Mouse (Mus musculus): ENCODE data around the gene Tomm34. TPM values are rescaled to one million over a fixed set of nuclear protein-coding genes. Genes with fewer than 3 reads are reported as not detected.

The Tomm34 gene
- polyA plus RNA-seq, 1 experiment from 2014 or later: 57.5 TPM

DNA sequence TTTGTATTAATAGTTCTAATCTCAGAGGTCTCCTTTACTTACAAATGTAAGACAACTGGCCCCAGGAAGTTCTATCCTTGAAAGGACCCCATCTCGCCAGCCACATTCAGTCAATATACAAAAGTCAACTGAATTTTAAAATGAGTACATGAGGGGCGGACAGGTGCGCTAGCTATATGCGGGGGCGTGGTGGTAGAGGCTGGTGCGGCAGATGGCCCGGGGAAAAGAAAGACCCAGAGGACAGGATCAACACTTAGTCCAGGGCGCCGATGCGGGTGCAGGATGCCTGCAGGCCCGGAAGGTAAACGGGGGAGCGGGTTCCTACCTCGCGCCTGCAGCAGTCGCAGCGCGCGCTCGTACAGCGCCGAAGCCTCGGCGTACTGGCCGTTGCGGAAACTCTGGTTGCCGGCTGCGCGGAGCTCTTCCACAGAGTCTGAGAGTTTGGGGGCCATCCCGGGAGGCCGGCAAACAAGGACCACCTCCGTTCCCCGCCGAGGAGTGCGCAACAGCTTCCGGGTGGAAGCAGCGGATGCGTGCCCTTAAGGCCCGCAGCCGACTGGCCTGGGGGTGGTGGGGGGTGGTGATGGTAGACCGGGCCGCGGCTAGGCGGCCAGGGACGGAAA is 716 bp downstream of the Tomm34 start, which contains the start of gene Stk4:
TSS of gene Stk4 (plus strand) at position 181 of the 623 bp plus-strand sequence.
- Histone ChIP-seq H3K4me2 (ENCODE audit: low read depth, low read length) (peak within 1 kb of the TSS; percentile 68), H3K4me1 (ENCODE audit: control insufficient read depth, insufficient read depth, low read length) (peaks cover 20% of the 10 kb centered on the region), H3K36me3 (ENCODE audit: control insufficient read depth, insufficient read depth, low read length) (no peaks in the 10 kb centered on the region), H3K27me3 (replicated peaks; ENCODE audit: control insufficient read depth, insufficient read depth, low read length) (no peaks in the 10 kb centered on the region), H3K9me3 (ENCODE audit: control insufficient read depth, low read length) (no peaks in the 10 kb centered on the region), H3K4me3 (ENCODE audit: low read length) (peak within 1 kb of the TSS; percentile 87), H3K9ac (ENCODE audit: low read depth, low read length) (peak within 1 kb of the TSS; percentile 84), H3K27ac (ENCODE audit: low read length) (peak within 1 kb of the TSS; percentile 80)
- WGBS: under 1% methylated on average over 45 of the region's 45 CpGs
- ATAC-seq: peak; percentile 6

DNA sequence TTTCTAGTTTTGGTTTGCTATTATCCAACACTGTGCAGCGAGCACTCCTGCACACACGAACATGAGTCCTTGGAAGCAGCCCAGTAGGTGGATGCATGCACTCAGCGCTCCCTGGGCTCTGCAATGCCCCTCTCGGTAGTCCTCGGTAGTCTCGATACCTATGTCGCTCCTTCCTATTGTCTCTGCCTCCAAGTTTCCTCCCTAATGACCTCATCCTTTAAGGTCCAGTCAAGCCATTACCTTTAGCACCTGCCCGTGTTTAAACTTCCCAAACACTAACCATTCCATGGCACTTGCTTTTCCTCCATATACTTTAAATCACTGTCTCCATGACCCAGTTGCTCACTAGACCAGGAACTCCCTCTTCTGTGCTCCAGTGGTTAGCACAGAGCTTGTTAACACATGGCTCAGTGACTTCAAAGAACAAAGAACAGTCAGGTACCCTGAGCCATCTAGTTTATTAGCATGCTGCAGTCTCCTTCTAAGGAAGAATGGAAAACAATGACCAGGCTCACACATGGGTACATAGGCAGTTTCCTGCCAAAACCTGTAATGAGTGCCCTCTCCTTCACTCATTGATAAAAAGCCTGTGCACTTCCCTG is 11.2 kb downstream of the Tomm34 start:
- no peaks in the 10 kb centered on the region for H3K4me1 ChIP-seq (ENCODE audit: control insufficient read depth, insufficient read depth, low read length)
- no peak overlapping the region for H3K4me3 ChIP-seq (ENCODE audit: low read length)
- peaks cover 35% of the 10 kb centered on the region for H3K36me3 ChIP-seq (ENCODE audit: control insufficient read depth, insufficient read depth, low read length)
- no peak overlapping the region for H3K4me2 ChIP-seq (ENCODE audit: low read depth, low read length)
- no peak for ATAC-seq
- H3K9ac ChIP-seq (ENCODE audit: low read depth, low read length): no peak overlapping the region
- H3K27ac ChIP-seq (ENCODE audit: low read length): no peak overlapping the region
- H3K9me3 ChIP-seq (ENCODE audit: control insufficient read depth, low read length): no peaks in the 10 kb centered on the region
- WGBS: 91% methylated on average over 8 of the region's 8 CpGs
- H3K27me3 ChIP-seq (replicated peaks; ENCODE audit: control insufficient read depth, insufficient read depth, low read length): no peaks in the 10 kb centered on the region

DNA sequence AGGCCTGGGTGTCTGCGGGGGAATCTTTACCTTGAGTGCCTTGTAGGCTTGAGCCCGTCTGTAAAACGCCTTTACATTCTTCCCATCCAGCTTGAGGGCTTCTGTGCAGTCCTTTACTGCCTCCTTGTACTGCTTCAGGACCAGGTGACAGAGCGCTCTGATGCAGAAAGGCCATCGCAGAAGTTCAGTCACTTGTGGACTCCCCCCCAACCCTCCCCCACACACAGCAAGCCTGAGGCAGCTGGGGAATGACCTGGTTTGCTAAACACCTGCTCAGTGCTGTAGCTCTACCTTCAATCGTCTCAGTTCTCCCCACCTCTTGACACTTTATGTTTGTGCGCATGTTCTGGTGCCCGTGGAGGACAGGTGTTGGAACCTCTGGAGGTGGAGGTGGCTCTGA is 16.3 kb downstream of the Tomm34 start:
- no peak overlapping the region for H3K4me3 ChIP-seq (ENCODE audit: low read length)
- H3K36me3 ChIP-seq (ENCODE audit: control insufficient read depth, insufficient read depth, low read length): peaks cover 21% of the 10 kb centered on the region
- H3K9me3 ChIP-seq (ENCODE audit: control insufficient read depth, low read length): no peaks in the 10 kb centered on the region
- H3K9ac ChIP-seq (ENCODE audit: low read depth, low read length): no peak overlapping the region
- H3K4me2 ChIP-seq (ENCODE audit: low read depth, low read length): no peak overlapping the region
- no peak for ATAC-seq
- no peak overlapping the region for H3K27ac ChIP-seq (ENCODE audit: low read length)
- H3K27me3 ChIP-seq (replicated peaks; ENCODE audit: control insufficient read depth, insufficient read depth, low read length): no peaks in the 10 kb centered on the region
- WGBS: 89% methylated on average over 8 of the region's 8 CpGs
- H3K4me1 ChIP-seq (ENCODE audit: control insufficient read depth, insufficient read depth, low read length): no peaks in the 10 kb centered on the region

DNA sequence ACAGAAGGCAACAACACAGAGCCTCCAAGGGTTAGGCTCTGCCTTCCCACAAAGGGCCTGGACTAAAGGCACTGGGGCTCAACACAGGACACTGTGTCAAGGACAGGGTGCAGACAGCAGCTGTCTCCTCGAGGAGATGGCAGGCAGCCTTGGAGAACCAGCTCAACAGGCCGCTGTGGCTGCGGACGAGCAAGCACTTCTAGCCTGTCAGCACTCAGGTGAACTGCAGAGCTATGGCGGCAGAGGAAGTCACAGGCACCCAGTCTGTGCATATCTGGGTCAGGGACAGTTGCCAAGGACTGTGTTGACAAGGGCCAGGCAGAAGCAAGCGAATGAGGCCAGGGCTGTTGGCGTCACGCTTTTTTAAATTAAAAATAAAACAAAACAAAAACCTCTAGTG is 17.2 kb downstream of the Tomm34 start:
- no peak for ATAC-seq
- WGBS: 87% methylated on average over 8 of the region's 8 CpGs
- Histone ChIP-seq H3K27me3 (replicated peaks; ENCODE audit: control insufficient read depth, insufficient read depth, low read length) (no peaks in the 10 kb centered on the region), H3K36me3 (ENCODE audit: control insufficient read depth, insufficient read depth, low read length) (peaks cover 16% of the 10 kb centered on the region), H3K27ac (ENCODE audit: low read length) (no peak overlapping the region), H3K9me3 (ENCODE audit: control insufficient read depth, low read length) (no peaks in the 10 kb centered on the region), H3K4me2 (ENCODE audit: low read depth, low read length) (no peak overlapping the region), H3K4me3 (ENCODE audit: low read length) (no peak overlapping the region), H3K9ac (ENCODE audit: low read depth, low read length) (no peak overlapping the region), H3K4me1 (ENCODE audit: control insufficient read depth, insufficient read depth, low read length) (no peaks in the 10 kb centered on the region)

DNA sequence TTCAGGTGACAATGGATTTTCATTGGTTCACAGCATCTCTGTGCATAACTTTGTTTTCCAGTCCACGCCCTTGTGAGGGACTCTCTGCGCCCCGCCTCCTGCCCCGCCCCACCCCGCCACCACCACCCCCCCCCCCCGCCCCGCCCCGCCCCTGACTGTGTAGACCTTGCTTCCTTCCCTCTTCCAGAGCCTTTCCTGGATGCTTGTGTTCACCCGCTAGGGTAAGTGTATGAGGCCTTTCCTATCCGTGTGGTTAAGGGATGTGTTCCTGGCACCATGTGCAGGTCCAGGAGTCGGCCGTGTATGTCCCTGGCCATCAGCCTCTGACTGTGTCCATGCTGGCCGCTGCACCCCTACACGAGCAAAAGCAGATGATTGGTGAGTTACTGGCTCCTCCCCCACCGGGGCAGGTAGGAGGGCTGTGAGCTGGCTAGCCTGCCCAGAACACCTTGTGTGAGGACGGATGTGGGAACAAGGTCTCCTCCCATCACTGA is 23.7 kb downstream of the Tomm34 start:
- peak overlapping the region; percentile 46 for H3K4me3 ChIP-seq (ENCODE audit: low read length)
- WGBS: 3% methylated on average over 15 of the region's 16 CpGs
- H3K4me2 ChIP-seq (ENCODE audit: low read depth, low read length): peak overlapping the region; percentile 60
- no peak overlapping the region for H3K9ac ChIP-seq (ENCODE audit: low read depth, low read length)
- no peak overlapping the region for H3K27ac ChIP-seq (ENCODE audit: low read length)
- H3K27me3 ChIP-seq (replicated peaks; ENCODE audit: control insufficient read depth, insufficient read depth, low read length): no peaks in the 10 kb centered on the region
- no peaks in the 10 kb centered on the region for H3K9me3 ChIP-seq (ENCODE audit: control insufficient read depth, low read length)
- no peaks in the 10 kb centered on the region for H3K36me3 ChIP-seq (ENCODE audit: control insufficient read depth, insufficient read depth, low read length)
- no peaks in the 10 kb centered on the region for H3K4me1 ChIP-seq (ENCODE audit: control insufficient read depth, insufficient read depth, low read length)
- peak; percentile 94 for ATAC-seq

DNA sequence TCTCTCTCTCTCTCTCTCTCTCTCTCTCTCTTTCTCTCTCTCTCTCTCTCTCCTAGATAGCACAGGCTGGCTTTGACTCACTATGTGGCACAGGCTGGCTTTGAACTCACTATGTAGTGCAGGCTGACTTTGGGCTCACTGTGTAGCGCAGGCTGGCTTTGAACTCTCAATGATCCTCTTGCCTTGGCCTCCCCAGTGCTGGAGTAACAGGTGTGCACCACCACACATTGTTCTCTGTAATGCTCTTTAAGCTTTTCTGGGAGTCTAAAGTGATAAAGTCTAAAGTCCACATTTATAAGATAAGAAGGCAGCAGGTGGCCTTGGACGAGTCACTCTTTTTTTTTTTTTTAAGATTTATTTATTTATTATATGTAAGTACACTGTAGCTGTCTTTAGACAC is 29.4 kb downstream of the Tomm34 start:
- H3K9ac ChIP-seq (ENCODE audit: low read depth, low read length): no peak overlapping the region
- no peak overlapping the region for H3K4me3 ChIP-seq (ENCODE audit: low read length)
- H3K27ac ChIP-seq (ENCODE audit: low read length): no peak overlapping the region
- ATAC-seq: peak; percentile 61
- no peaks in the 10 kb centered on the region for H3K9me3 ChIP-seq (ENCODE audit: control insufficient read depth, low read length)
- H3K4me2 ChIP-seq (ENCODE audit: low read depth, low read length): no peak overlapping the region
- no peaks in the 10 kb centered on the region for H3K27me3 ChIP-seq (replicated peaks; ENCODE audit: control insufficient read depth, insufficient read depth, low read length)
- no peaks in the 10 kb centered on the region for H3K36me3 ChIP-seq (ENCODE audit: control insufficient read depth, insufficient read depth, low read length)
- no peaks in the 10 kb centered on the region for H3K4me1 ChIP-seq (ENCODE audit: control insufficient read depth, insufficient read depth, low read length)
- 69% methylated on average over 2 of the region's 2 CpGs for WGBS

DNA sequence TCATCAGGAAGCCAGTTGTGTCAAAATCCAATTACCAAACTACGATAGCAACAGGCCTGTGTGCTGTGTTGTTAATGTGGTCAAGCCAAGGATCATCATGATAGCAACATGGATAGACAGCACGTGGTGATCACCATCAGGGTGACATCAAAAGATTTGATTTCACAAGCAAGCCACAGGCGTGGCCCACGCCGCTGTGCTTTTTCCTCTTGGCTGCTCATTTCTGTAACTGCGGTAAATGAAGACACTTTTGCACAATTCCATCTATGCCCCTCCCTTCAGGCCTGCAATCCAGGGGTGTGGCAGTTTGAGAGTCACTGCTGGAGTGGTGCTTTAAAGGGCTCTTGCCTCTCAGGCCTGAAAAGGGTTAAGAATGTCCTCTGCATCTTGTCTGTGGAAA is 30.0 kb downstream of the Tomm34 start:
- 72% methylated on average over 6 of the region's 6 CpGs for WGBS
- Histone ChIP-seq H3K4me3 (ENCODE audit: low read length) (no peak overlapping the region), H3K9ac (ENCODE audit: low read depth, low read length) (no peak overlapping the region), H3K27ac (ENCODE audit: low read length) (no peak overlapping the region), H3K36me3 (ENCODE audit: control insufficient read depth, insufficient read depth, low read length) (no peaks in the 10 kb centered on the region), H3K4me2 (ENCODE audit: low read depth, low read length) (no peak overlapping the region), H3K9me3 (ENCODE audit: control insufficient read depth, low read length) (no peaks in the 10 kb centered on the region), H3K27me3 (replicated peaks; ENCODE audit: control insufficient read depth, insufficient read depth, low read length) (no peaks in the 10 kb centered on the region), H3K4me1 (ENCODE audit: control insufficient read depth, insufficient read depth, low read length) (no peaks in the 10 kb centered on the region)
- no peak for ATAC-seq

DNA sequence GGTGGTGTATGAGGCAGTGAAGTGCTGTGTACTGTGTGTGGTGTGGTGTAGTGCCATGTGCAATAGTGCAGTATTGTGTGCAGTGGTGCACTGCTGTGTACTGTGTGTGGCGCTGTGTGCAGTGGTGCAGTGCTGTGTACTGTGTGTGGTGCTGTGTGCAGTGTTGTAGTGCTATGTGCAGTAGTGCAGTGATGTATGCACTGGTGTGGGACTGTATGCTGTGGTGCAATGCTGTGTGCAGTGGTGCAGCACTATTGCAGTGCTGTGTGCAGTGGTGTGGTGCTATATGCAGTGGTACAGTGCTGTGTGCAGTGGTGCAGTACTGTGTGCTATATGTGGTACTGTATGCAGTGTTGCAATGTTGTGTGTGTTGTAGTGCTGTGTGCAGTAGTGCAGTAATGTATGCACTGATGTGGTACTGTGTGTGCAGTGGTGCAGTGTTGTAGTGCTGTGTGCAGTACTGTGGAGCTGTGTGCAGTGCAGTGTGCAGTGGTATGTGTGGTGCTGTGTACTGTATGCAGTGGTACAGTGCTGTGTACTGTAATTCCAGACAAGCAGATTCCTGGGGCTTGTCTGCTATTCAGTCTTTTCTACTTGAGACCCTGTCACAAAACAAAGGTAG is 32.5 kb downstream of the Tomm34 start:
- no peaks in the 10 kb centered on the region for H3K9me3 ChIP-seq (ENCODE audit: control insufficient read depth, low read length)
- 0 out of 2 replicates have a peak, but pooled peaks have one; percentile 16 for ATAC-seq

DNA sequence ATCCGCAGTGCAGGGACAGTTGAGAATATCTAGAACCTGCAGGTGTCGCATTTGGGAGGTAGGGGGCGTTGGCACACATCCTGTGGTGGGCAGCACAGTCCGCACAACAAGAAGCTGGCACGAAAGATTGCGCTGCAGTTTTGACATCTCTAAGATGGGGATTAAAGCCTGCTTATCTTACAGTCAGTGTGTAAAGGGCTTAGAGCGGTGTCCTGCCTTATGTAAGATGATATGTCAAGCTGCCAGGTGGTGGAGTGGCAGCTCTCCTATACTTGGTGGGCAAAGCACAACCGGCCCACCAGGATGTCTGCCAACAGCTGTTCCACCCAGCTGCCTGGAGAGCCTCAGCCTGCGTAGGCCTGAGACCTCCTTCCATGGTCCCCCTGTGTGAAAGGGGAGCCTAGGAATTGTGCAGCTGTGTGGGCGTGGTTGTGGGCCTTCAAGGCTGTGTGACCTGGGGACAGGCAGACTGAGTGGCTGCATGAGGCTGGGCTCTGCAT is 34.4 kb downstream of the Tomm34 start:
- Histone ChIP-seq H3K4me3 (ENCODE audit: low read length) (no peak overlapping the region), H3K36me3 (ENCODE audit: control insufficient read depth, insufficient read depth, low read length) (no peaks in the 10 kb centered on the region), H3K27me3 (replicated peaks; ENCODE audit: control insufficient read depth, insufficient read depth, low read length) (no peaks in the 10 kb centered on the region), H3K4me1 (ENCODE audit: control insufficient read depth, insufficient read depth, low read length) (no peaks in the 10 kb centered on the region), H3K9me3 (ENCODE audit: control insufficient read depth, low read length) (no peaks in the 10 kb centered on the region), H3K9ac (ENCODE audit: low read depth, low read length) (no peak overlapping the region), H3K4me2 (ENCODE audit: low read depth, low read length) (no peak overlapping the region), H3K27ac (ENCODE audit: low read length) (no peak overlapping the region)
- ATAC-seq: no peak
- WGBS: 53% methylated on average over 10 of the region's 10 CpGs

More for the DNA sequence above, 32.5 kb downstream of the Tomm34 start:
- Histone ChIP-seq H3K27me3 (replicated peaks; ENCODE audit: control insufficient read depth, insufficient read depth, low read length) (no peaks in the 10 kb centered on the region), H3K4me1 (ENCODE audit: control insufficient read depth, insufficient read depth, low read length) (no peaks in the 10 kb centered on the region), H3K27ac (ENCODE audit: low read length) (no peak overlapping the region), H3K4me3 (ENCODE audit: low read length) (no peak overlapping the region), H3K9ac (ENCODE audit: low read depth, low read length) (no peak overlapping the region), H3K36me3 (ENCODE audit: control insufficient read depth, insufficient read depth, low read length) (no peaks in the 10 kb centered on the region), H3K4me2 (ENCODE audit: low read depth, low read length) (no peak overlapping the region)
- WGBS: 95% methylated on average over 1 of the region's 1 CpGs
